Mouse (Mus musculus) gastrocnemius, postnatal 10 days (tissue): Measurements from ENCODE around the gene Cbfa2t3. TPM values are rescaled to one million over a fixed set of nuclear protein-coding genes. Genes with fewer than 3 reads are reported as not detected.

Experiments
- DNase-seq: peaks from one replicate; pipeline ENCODE4 v3.0.0; 2021; ENCODE audit warnings: mixed read lengths
- total RNA-seq, 2 experiments: library from RNA; stranded (reverse); gene quantifications; 2 replicates each; pipeline ENCODE4 v1.2.3; 2021

Gene Cbfa2t3
- total RNA-seq, 2 experiments from 2014 or later = 19.0 to 20.1 TPM

- DNase-seq = no peak
Measured at GRCm38 (mm10) chr8:122691018-122691417, 7.9 kb downstream of the Cbfa2t3 start.

DNA sequence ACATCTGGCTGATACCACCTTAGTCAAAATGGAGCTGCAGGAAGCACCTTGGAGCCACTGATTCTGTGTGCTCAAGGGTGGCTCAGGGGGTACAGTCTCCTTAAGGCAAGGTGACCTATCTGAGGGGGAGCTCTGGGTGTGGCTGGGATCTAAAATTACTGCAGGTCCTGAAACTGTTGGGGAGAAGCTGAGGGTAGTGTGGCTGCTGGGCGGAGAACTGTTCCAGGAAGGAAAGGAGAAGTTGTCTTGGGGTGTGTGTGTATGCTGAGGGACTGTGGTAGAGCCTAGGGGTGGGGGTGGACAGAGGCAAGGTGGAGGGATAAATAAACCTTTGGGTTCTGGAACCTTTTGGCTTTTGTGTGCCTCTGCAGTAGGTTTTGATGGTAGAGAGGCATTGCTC is 9.6 kb downstream of the Cbfa2t3 start:
- no peak for DNase-seq

DNA sequence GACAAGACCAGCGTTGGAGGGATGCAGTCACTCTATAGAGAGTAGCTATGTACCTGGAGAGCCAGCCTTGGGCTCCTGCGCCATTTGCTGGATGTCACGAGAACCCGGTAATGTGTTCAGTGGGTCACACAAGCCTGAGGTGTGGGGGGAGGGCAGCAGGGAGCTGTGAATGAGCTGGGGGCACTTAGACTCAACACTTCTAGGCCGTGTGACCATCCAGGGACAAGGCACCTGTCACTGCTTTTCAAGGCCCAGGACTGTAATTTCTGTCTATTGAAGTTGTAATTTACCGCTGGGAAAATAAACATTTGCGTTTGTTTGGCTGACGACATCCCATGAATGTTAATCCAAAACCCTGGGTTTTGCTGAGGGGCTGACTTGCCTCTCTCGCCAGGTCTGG is 12.0 kb downstream of the Cbfa2t3 start:
- DNase-seq = no peak

DNA sequence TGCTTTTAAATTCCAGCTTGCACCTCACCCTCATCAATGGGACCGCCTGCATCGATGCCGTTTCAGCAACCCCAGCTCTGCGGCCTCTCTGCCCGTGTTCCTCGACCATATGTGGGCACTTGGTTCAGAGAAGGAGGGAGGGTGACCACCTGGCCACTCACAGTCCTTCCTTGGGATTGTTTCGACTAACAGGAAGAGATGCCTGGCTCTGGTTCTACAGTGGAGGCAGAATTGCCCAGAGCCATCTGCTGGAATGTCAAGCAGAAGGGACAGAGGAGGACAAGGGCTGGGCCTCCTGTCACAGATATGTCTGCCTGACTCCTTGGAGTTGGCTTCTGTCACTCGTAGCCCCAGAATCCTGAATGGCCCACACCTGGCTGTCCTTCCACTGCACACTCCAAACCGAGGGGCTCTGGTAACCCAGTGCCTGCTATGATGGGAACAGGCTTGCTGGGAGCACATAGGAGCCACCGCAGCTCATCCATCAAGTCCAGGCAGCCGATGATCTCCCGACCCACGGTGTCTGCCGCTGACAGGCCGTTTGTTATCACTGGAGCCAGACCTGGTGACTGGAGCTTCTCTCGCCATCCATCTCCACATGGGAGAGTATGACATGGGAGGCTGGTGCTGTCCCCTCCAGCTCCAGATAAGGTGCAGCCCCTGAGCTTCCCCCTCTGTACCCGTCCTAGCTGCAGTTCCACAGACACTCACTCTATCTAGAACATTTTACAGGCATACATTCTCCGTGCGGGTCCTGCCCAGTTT is 13.6 kb downstream of the Cbfa2t3 start:
- no peak for DNase-seq

DNA sequence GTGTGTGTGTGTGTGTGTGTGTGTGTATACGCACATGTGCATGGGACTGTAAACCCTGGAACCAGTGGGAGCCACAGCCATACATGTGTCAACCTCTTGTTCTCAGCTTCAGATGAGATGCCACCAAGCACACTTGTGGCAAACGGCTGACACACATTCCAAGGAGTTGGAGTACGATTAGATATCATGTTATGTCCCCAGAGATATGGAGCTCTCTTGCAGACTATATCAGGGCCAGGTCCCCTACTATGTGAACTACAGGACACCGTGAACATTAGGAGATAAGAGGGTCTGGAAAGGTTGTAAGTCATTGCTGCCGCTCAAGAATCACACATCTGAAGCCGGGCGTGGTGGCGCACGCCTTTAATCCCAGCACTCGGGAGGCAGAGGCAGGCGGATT is 16.1 kb downstream of the Cbfa2t3 start:
- DNase-seq = no peak

DNA sequence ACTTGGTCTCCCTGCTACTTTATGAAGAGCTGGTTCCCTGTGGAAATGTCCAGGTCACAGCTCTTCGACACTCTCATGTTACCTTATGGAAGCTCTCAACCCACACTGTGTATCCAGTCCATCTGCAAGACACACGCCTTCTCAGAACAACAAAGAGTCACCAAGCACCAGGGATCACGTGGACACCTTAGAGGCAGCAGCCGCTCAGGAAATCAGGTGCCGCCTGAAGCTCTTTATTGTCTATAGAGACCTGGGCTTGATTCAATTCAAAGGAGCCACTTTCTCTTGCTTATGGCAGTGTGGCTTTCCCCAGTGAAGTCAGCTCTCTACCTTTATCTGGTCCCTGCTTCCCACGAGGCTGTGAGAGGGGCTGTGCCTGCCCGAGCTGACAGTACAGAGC is 18.7 kb downstream of the Cbfa2t3 start:
- DNase-seq = no peak

- no peak for DNase-seq
Measured at GRCm38 (mm10) chr8:122679325-122679920, 19.5 kb downstream of the Cbfa2t3 start.

DNA sequence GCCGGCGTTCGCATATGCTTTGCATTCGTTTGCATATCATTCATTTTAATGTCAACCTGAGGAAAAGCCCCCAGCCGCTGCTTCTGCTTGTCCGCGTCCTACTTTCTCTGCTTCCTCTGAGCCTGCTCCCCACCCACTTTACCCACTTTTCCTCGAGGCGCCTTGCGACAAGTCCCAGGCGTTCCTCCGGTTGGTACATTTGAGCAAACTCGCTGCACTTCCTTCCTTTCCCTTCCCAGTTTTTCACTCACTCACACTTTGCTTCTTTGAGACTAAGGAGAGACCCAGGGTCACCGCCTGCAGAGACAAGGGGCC is 20.1 kb downstream of the Cbfa2t3 start:
- DNase-seq = no peak

- peak; percentile 87 for DNase-seq
Measured at GRCm38 (mm10) chr8:122678061-122678895, 20.6 kb downstream of the Cbfa2t3 start.

DNA sequence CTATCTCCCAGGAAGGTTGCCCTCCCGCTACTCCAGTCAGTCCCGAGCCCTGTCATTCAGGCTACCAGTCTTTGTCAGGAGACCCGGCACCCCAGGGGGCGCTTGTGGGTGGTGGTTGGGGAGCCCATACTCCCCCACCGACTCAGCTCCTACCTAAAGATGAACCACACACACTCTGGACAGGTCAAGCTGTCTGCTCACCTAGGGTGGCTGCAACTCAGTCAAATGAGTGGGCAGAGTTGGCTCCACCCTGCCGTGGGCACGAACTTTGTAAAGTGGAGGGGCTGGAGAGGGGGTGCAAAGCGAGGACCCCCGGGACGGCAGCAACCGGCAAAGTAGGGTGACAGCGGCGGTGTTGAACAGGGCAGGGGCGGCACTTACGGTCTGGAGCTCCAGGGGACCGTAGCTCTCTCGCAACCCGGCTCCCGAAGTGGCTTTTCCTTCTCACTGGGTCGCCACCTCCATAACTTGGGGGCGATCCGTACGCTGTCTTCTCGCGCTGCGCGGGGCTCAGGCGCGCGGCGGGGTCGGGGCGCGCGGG is 21.4 kb downstream of the Cbfa2t3 start:
- no peak for DNase-seq

DNA sequence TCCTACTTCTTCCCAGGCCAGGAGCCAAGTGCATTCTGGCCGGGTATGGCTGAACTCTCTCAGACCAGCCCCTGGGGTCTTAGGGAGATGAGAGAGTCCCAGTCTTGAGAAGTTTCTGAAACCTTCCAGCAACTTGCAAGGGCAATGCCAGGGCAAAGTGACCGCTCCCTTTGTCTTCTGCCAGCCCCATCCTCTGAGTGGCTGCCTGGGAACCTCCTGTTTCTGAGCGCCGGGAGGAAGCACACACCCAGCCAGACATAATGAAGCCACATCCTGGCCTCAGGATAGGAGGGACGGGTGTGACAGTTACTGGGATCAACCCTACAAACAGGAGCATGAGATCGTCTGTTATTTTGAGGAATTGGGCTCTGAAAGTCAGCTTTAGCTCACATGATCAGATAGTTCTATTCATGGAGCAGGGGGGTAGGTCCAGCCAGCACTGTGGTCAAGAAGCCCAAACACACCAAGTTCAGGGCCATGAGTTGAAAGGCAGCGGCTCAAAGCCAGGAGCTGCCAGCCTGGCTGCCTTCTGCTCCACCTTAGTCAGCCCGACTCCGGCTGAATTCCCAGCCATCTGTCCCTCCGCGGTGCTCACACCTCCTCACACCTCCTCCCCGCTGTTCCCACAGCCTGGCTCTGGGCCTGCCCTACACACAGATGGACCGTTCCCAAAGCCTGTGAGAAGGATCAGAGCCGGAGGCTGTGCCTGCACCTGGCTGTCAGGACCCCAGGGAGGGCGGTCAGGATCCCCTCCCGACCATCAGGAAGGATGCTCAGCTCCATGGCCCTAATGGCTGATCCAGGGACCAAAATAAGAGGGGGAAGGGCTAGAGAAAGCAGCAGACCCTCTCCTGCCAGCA is 22.1 kb downstream of the Cbfa2t3 start:
- DNase-seq = peak; percentile 45

- DNase-seq = no peak
Measured at GRCm38 (mm10) chr8:122675596-122676420, 23.1 kb downstream of the Cbfa2t3 start.

GRCm38 (mm10) chr8:122674999-122675398 is 23.9 kb downstream of the Cbfa2t3 start:
- no peak for DNase-seq

DNA sequence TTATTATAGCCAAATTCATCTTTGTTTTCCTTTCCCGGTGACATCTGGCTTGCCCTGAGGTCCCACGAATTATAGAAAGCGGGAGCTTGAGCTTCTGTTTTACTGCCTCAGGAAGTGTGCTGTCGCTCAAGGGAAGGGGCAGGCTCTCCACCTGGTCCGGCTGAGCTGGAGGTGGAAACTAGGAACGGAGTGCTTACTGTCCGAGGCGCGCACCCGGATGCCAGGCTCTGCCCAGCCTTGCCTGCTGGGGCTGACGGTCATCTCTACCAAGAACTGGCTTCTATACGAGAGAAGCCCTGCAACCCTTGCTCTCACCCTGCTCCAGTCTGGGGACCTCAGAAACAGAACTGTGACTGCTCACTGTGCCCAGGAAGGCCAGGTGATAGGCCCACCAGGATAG is 24.9 kb downstream of the Cbfa2t3 start:
- DNase-seq = no peak

- no peak for DNase-seq
Measured at GRCm38 (mm10) chr8:122671894-122672293, 27.0 kb downstream of the Cbfa2t3 start.

DNA sequence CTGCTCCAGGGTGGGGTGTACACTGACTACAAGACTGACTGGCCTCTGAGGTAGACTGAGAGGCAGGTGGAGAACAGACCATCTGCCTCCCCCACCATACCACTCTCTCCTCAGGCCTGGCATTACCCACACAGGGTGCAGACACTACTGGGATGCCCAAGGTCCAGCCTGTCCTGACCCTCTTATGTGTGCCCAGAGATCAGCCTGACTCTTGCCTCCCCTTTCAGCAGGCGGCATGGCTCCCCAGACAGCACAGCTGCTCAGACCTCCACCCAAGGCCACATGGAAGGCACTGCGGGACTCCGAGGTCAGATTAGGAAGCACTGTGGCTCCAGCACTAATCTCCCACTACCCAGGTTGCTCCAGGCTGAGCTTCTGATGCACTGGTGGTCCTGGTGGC is 28.2 kb downstream of the Cbfa2t3 start:
- DNase-seq = no peak

- DNase-seq = no peak
Measured at GRCm38 (mm10) chr8:122670001-122670400, 28.9 kb downstream of the Cbfa2t3 start.

- DNase-seq = no peak
Measured at GRCm38 (mm10) chr8:122669370-122669769, 29.5 kb downstream of the Cbfa2t3 start.

- DNase-seq = no peak
Measured at GRCm38 (mm10) chr8:122667854-122668253, 31.1 kb downstream of the Cbfa2t3 start.

GRCm38 (mm10) chr8:122666827-122667226 is 32.1 kb downstream of the Cbfa2t3 start:
- DNase-seq = no peak

DNA sequence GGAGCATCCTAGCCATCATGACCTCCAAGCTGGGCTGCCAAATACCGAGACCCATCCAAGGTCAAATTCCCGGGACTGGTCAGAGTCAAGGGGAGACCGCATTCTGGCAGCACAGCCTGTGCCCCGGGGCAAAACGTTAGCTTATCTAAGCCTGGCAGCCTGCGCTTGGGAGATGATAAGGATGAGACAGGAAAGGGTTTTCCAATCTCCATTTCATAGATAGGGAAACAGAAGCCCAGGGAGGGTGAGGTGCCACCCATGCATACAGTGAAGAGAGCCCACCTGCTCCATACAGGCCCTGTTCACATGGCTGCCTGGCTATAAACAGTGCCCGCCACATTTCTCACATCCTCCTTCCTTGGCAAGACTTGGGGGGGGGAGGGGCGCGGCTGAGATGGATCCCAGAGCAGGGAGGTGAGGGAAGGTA is 32.6 kb downstream of the Cbfa2t3 start:
- DNase-seq = no peak
